Mouse (Mus musculus): ENCODE results near the gene Olfr142. TPM values are rescaled to one million over a fixed set of nuclear protein-coding genes. Genes with fewer than 3 reads are reported as not detected.
"Not testable (repeated sequence)": the region's sequence is repeated elsewhere in the genome, so short reads cannot be mapped to it uniquely, and the experiment has no call there.

The Olfr142 gene
- not detected for total RNA-seq (2021)
- long read RNA-seq: 0 reads

GRCm38 (mm10) chr2:90257492-90257891, at the start of gene Olfr142:
TSS of gene Olfr142 (minus strand) at chr2:90257592.
- DNase-seq (ENCODE audit: low spot score in 2 of 2): no peak

DNA sequence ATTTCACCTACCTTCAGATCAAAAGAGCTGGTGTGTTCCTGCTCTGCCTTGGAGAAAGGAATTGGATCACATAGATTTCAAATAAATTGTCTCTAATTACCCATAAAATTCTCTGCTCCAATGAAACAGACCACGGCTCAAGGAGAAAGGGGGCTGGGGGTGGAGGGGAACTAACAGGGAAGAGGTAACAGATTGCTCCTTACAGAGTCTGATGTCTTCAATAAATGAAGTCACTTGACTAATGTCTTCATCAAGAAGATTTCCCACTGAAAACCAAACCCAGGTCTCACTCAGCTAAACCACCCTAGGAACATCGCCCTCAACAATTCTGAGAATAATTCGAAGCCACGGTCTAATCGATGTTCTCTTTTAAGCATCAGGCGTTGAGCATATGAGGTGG, 35.3 kb upstream of the Olfr142 start, which contains the start of gene Olfr1272:
Gene Olfr1272 (minus strand): TSS at position 101 of the 400 bp plus-strand sequence.
- no peak for DNase-seq (ENCODE audit: low spot score in 2 of 2)

GRCm38 (mm10) chr2:90270932-90271331, 13.5 kb upstream of the Olfr142 start, which contains the start of gene Olfr1271:
TSS of gene Olfr1271 (minus strand) at chr2:90271032.
- DNase-seq (ENCODE audit: low spot score in 2 of 2): no peak

DNA sequence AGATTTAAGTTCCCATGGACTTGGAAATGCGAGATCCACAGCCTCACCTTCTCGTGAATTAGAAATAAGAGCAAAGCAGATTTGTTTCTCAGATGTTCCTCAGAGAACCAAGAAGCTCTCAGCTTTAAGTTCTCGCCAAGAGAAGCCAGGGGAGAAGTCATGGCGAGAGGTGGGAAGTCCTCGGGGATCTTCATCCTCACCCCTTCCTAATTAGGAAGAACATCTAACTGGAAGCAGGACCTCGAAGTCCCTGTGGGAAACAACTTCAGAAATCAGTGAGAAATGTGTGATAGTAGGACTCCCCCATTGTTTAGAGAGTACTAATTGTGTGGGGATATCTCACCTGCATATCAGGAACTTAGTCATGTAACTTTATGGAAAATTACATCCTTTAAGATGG, 33.0 kb downstream of the Olfr142 start, which contains the start of gene Olfr1506:
Gene Olfr1506 (minus strand): TSS at position 101 of the 400 bp plus-strand sequence.
- not testable (repeated sequence) for DNase-seq (ENCODE audit: low spot score in 2 of 2)

Other genes with a start within 250 kb of the Olfr142 start
- gene Olfr1263, start 245.5 kb downstream of the Olfr142 start, total RNA-seq (2021): not detected
- not detected for gene Olfr1264, start 232.0 kb downstream of the Olfr142 start, total RNA-seq (2021)
- gene Olfr1265, start 222.3 kb downstream of the Olfr142 start, total RNA-seq (2021): not detected
- not detected for gene Olfr140, start 194.0 kb downstream of the Olfr142 start, total RNA-seq (2021)
- not detected for gene Olfr1269, start 136.2 kb downstream of the Olfr142 start, total RNA-seq (2021)
- not detected for gene Olfr32, start 115.3 kb downstream of the Olfr142 start, total RNA-seq (2021)
- gene Olfr1270, start 104.5 kb downstream of the Olfr142 start, total RNA-seq (2021): not detected
- not detected for gene Olfr1506, start 33.1 kb downstream of the Olfr142 start, total RNA-seq (2021)
- gene Olfr1271, start 13.4 kb upstream of the Olfr142 start, total RNA-seq (2021): not detected
- gene Olfr1272, start 35.2 kb upstream of the Olfr142 start, total RNA-seq (2021): not detected
- gene Gm13769, start 64.6 kb upstream of the Olfr142 start, total RNA-seq (2021): not detected
- gene Olfr1274-ps, start 141.1 kb upstream of the Olfr142 start, total RNA-seq (2021): not detected